ENCODE assay signal across 9 mouse cellular contexts in the genomic region with DNA sequence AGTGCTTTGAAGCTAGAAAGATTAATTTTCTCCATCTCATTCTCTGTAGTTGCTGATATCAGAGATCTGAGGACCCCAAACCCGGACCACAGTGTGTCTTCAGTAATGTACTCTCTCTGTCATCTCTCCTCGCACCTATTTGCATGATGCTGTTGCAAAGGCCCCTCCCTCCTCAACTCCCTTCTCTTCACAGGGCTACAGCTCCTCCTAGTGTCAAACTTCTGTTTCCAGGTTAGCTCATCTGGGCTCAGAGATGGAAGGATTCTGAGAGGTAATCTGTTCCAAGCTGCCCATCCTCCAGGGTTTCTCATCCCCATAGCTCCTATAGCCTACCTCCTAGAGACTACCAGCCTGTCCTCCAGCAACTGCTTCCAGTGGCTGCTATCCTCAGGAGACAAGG. TPM values are rescaled to one million over a fixed set of nuclear protein-coding genes. Genes with fewer than 3 reads are reported as not detected.
DNase-seq lines count a peak whose midpoint lies in the region; ATAC-seq and TF ChIP-seq lines count a peak whose summit lies in the region.
"Had no signal": no experiment of that assay in that cellular context is flagged by ENCODE, and none has a peak within 500 bp of the region (broad histone marks: within the 10 kb centered on the region; RNA-seq: fewer than 3 reads in every experiment).

No protein-coding gene starts in this region.

- peak; percentile 15 for DNase-seq in embryonic facial prominence, embryonic 11.5 days (ENCODE audit: low spot score)
- DNase-seq in embryonic facial prominence, embryonic 10.5 days (ENCODE audit: low spot score), result no peak
- peak; percentile 38 for DNase-seq in urinary bladder, postnatal 14 days (ENCODE audit: low spot score)
- DNase-seq in urinary bladder, adult 2 months (ENCODE audit: low spot score), result no peak
- peak; percentile 3 to 15 for DNase-seq in left cerebral cortex, adult 8-10 months (ENCODE audit: low spot score in 2 of 2)
- peak; percentile 28 for DNase-seq in thymus, postnatal 25 days
- DNase-seq in hindbrain, embryonic 11.5 days (ENCODE audit: low spot score), result no peak

- no peak overlapping the region for H3K4me2 ChIP-seq in embryonic facial prominence, embryonic 11.5 days (ENCODE audit: low read depth, low read length)
- H3K4me2 ChIP-seq in hindbrain, embryonic 11.5 days (replicated peaks; ENCODE audit: low read depth, low read length), result no peak overlapping the region

- TF ChIP-seq CTCF in cortical plate, adult 2 months (IDR thresholded peaks at IDR 0.05; ENCODE audit: extremely low read depth, insufficient read depth, low read length), result peak; percentile 49

- H3K4me1 ChIP-seq in embryonic facial prominence, embryonic 11.5 days (ENCODE audit: control insufficient read depth, insufficient read depth, low read length), result no peaks in the 10 kb centered on the region
- no peaks in the 10 kb centered on the region for H3K4me1 ChIP-seq in embryonic facial prominence, embryonic 10.5 days
- H3K4me1 ChIP-seq in cortical plate, adult 2 months (ENCODE audit: control insufficient read depth, insufficient read depth, low read length), result no peaks in the 10 kb centered on the region
- no peaks in the 10 kb centered on the region for H3K4me1 ChIP-seq in hindbrain, embryonic 11.5 days (replicated peaks; ENCODE audit: control insufficient read depth, insufficient read depth, low read length)

- TF ChIP-seq POLR2A in cortical plate, adult 2 months (IDR thresholded peaks at IDR 0.05; ENCODE audit: extremely low read depth, insufficient read depth, low read length), result no peak

- no peaks in the 10 kb centered on the region for H3K36me3 ChIP-seq in embryonic facial prominence, embryonic 11.5 days (replicated peaks; ENCODE audit: control insufficient read depth, insufficient read depth, low read depth, low read length)
- H3K36me3 ChIP-seq in embryonic facial prominence, embryonic 10.5 days (replicated peaks), result no peaks in the 10 kb centered on the region
- H3K36me3 ChIP-seq in hindbrain, embryonic 11.5 days (ENCODE audit: control insufficient read depth, insufficient read depth, low read length), result no peaks in the 10 kb centered on the region

- no peak overlapping the region for H3K4me3 ChIP-seq in embryonic facial prominence, embryonic 11.5 days (ENCODE audit: low read depth, low read length)
- no peak overlapping the region for H3K4me3 ChIP-seq in embryonic facial prominence, embryonic 10.5 days
- no peak overlapping the region for H3K4me3 ChIP-seq in cortical plate, adult 2 months (ENCODE audit: insufficient read depth, low read length)
- H3K4me3 ChIP-seq in hindbrain, embryonic 11.5 days (ENCODE audit: low read depth, low read length), result no peak overlapping the region
- H3K4me3 ChIP-seq: myocyte had no signal

- ATAC-seq in embryonic facial prominence, embryonic 11.5 days (replicated peaks; ENCODE audit: insufficient number of reproducible peaks, low FRiP score, low TSS enrichment, low read depth), result no peak
- no peak for ATAC-seq in hindbrain, embryonic 11.5 days (ENCODE audit: low FRiP score)

- no peaks in the 10 kb centered on the region for H3K9me3 ChIP-seq in embryonic facial prominence, embryonic 11.5 days (replicated peaks; ENCODE audit: control insufficient read depth, low read length)
- H3K9me3 ChIP-seq in embryonic facial prominence, embryonic 10.5 days, result no peaks in the 10 kb centered on the region
- H3K9me3 ChIP-seq in hindbrain, embryonic 11.5 days (ENCODE audit: control insufficient read depth, low read length), result no peaks in the 10 kb centered on the region

- WGBS in embryonic facial prominence, embryonic 11.5 days, result 50% methylated on average over 2 of the region's 2 CpGs
- WGBS in embryonic facial prominence, embryonic 10.5 days, result 39% methylated on average over 2 of the region's 2 CpGs
- 42% methylated on average over 2 of the region's 2 CpGs for WGBS in hindbrain, embryonic 11.5 days

- H3K27me3 ChIP-seq in embryonic facial prominence, embryonic 11.5 days (ENCODE audit: control insufficient read depth, insufficient read depth, low read length), result no peaks in the 10 kb centered on the region
- H3K27me3 ChIP-seq in embryonic facial prominence, embryonic 10.5 days (replicated peaks; ENCODE audit: low read depth, poor library complexity, severe bottlenecking), result no peaks in the 10 kb centered on the region
- no peaks in the 10 kb centered on the region for H3K27me3 ChIP-seq in hindbrain, embryonic 11.5 days (ENCODE audit: control insufficient read depth, insufficient read depth, low read length)

- H3K27ac ChIP-seq in embryonic facial prominence, embryonic 11.5 days (replicated peaks; ENCODE audit: low read depth, low read length), result no peak overlapping the region
- no peak overlapping the region for H3K27ac ChIP-seq in embryonic facial prominence, embryonic 10.5 days (replicated peaks)
- H3K27ac ChIP-seq in cortical plate, adult 2 months (ENCODE audit: insufficient read depth, low read length), result no peak overlapping the region
- no peak overlapping the region for H3K27ac ChIP-seq in hindbrain, embryonic 11.5 days (ENCODE audit: low read depth, low read length)

- no peak overlapping the region for H3K9ac ChIP-seq in embryonic facial prominence, embryonic 11.5 days (replicated peaks; ENCODE audit: low read length)
- H3K9ac ChIP-seq in hindbrain, embryonic 11.5 days (ENCODE audit: low read depth, low read length), result no peak overlapping the region

RNA-seq across cellular contexts. Expression of a gene that starts 42.3 kb away (rescaled TPM):
- polyA plus RNA-seq in embryonic facial prominence, embryonic 11.5 days (2014; fragmentation: Nextera tagmentation; extraction: Ambion mirVana), result 0.17 TPM in 2 replicates
- polyA plus RNA-seq in embryonic facial prominence, embryonic 10.5 days (2016; fragmentation: Nextera tagmentation; extraction: Ambion mirVana), result 0.16 TPM in 1 of 2 replicates, not detected in the other
- polyA plus RNA-seq in urinary bladder, adult 2 months (2012; rRNA removed), result 0.99 and 1.0 TPM in 2 replicates
- 1.8 and 2.6 TPM in 2 replicates for polyA plus RNA-seq in cortical plate, adult 2 months (2012; rRNA removed)
- total RNA-seq in left cerebral cortex, adult 8-10 months (2022), result 1 to 10 TPM; 2.1 to 3.6 (median 2.7) TPM
- polyA plus RNA-seq in hindbrain, embryonic 11.5 days (2014; fragmentation: Nextera tagmentation; extraction: Ambion mirVana), result 0.08 TPM in 1 of 2 replicates, not detected in the other

Comparison
In these comparisons a context has a peak if more than half of its experiments do, and no peak if none do; other contexts are left out.
1. DNase-seq: peak in embryonic facial prominence, embryonic 11.5 days (single experiment), urinary bladder, postnatal 14 days (single experiment), left cerebral cortex, adult 8-10 months (2 of 2) and thymus, postnatal 25 days (single experiment); none in embryonic facial prominence, embryonic 10.5 days (single experiment), urinary bladder, adult 2 months (single experiment) and hindbrain, embryonic 11.5 days (single experiment).